Comparison of ENCODE assay signal across 10 mouse cellular contexts in the genomic region with DNA sequence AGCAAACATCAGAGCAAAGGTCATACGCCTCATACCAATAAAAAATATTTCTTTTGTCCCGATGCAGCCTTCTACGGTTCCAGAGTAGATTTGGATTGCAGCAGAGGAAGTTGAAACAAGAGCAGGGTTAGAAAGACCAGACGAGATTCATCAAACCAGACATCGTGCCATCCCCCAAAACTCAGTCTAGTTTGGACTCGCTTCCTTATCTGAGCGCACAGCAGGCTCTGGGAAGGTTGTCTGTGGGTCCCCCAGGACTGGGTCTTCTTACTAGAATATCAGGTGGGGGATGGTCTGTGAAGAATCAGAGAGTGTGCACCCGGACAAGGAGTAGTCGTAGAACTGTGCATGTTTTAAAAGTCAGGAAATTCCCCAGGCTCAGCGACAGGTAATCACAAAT.
DNase-seq lines count a peak whose midpoint lies in the region; ATAC-seq lines count a peak whose summit lies in the region.
"Had no signal": no experiment of that assay in that cellular context is flagged by ENCODE, and none has a peak within 500 bp of the region (broad histone marks: within the 10 kb centered on the region; RNA-seq: fewer than 3 reads in every experiment).

No protein-coding gene starts in this region.

- ATAC-seq in kidney, embryonic 14.5 days (ENCODE audit: low FRiP score, low TSS enrichment), result peak; percentile 82
- no peak for ATAC-seq in embryonic facial prominence, embryonic 12.5 days (ENCODE audit: insufficient number of reproducible peaks, insufficient read depth, low FRiP score, low TSS enrichment)
- ATAC-seq in intestine, embryonic 16.5 days, result no peak
- ATAC-seq in lung, embryonic 16.5 days (ENCODE audit: low read depth), result peak; percentile 47
- ATAC-seq: midbrain, embryonic 13.5 days had no signal

- H3K4me3 ChIP-seq in kidney, embryonic 14.5 days (ENCODE audit: low read length), result peak overlapping the region; percentile 18; the same call in 1 of the 2 replicates
- H3K4me3 ChIP-seq in embryonic facial prominence, embryonic 12.5 days, result no peak overlapping the region
- H3K4me3 ChIP-seq in intestine, embryonic 16.5 days (ENCODE audit: low read length), result peak overlapping the region; percentile 14
- peak overlapping the region; percentile 15; the same call in 1 of the 2 replicates for H3K4me3 ChIP-seq in lung, embryonic 16.5 days (ENCODE audit: low read length)
- H3K4me3 ChIP-seq: midbrain, embryonic 13.5 days had no signal

- H3K4me2 ChIP-seq in kidney, embryonic 14.5 days (replicated peaks; ENCODE audit: low read depth, low read length), result peak overlapping the region; percentile 39
- H3K4me2 ChIP-seq in embryonic facial prominence, embryonic 12.5 days (replicated peaks), result peak overlapping the region; percentile 43
- peak overlapping the region; percentile 39 for H3K4me2 ChIP-seq in intestine, embryonic 16.5 days (ENCODE audit: low read depth, low read length)
- peak overlapping the region; percentile 36 for H3K4me2 ChIP-seq in lung, embryonic 16.5 days (ENCODE audit: low read depth, low read length)
- H3K4me2 ChIP-seq: midbrain, embryonic 13.5 days had no signal

- peak overlapping the region; percentile 34; the same call in 1 of the 2 replicates for H3K9ac ChIP-seq in kidney, embryonic 14.5 days (ENCODE audit: low read depth, low read length)
- no peak overlapping the region for H3K9ac ChIP-seq in embryonic facial prominence, embryonic 12.5 days
- peak overlapping the region; percentile 43; the same call in 1 of the 2 replicates for H3K9ac ChIP-seq in intestine, embryonic 16.5 days (ENCODE audit: low read depth, low read length)
- H3K9ac ChIP-seq in lung, embryonic 16.5 days (ENCODE audit: low read length), result no peak overlapping the region
- H3K9ac ChIP-seq: midbrain, embryonic 13.5 days had no signal

- H3K27ac ChIP-seq in kidney, embryonic 14.5 days (ENCODE audit: low read depth, low read length), result no peak overlapping the region
- H3K27ac ChIP-seq in embryonic facial prominence, embryonic 12.5 days, result peak overlapping the region; percentile 64
- no peak overlapping the region for H3K27ac ChIP-seq in intestine, embryonic 16.5 days (ENCODE audit: low read length)
- H3K27ac ChIP-seq in lung, embryonic 16.5 days (ENCODE audit: low read length), result no peak overlapping the region
- H3K27ac ChIP-seq: midbrain, embryonic 13.5 days had no signal

- H3K9me3 ChIP-seq in kidney, embryonic 14.5 days (ENCODE audit: control insufficient read depth, low read length), result peaks cover 3% of the 10 kb centered on the region; the same call in 1 of the 2 replicates
- no peaks in the 10 kb centered on the region; the same call in 1 of the 2 replicates for H3K9me3 ChIP-seq in embryonic facial prominence, embryonic 12.5 days
- H3K9me3 ChIP-seq in intestine, embryonic 16.5 days (ENCODE audit: control insufficient read depth, low read length), result no peaks in the 10 kb centered on the region
- no peaks in the 10 kb centered on the region; the same call in 1 of the 2 replicates for H3K9me3 ChIP-seq in lung, embryonic 16.5 days (ENCODE audit: control insufficient read depth, low read length)
- H3K9me3 ChIP-seq: midbrain, embryonic 13.5 days had no signal

- WGBS in kidney, embryonic 14.5 days, result 7% methylated on average over 10 of the region's 10 CpGs
- WGBS in embryonic facial prominence, embryonic 12.5 days, result 12% methylated on average over 10 of the region's 10 CpGs
- WGBS in intestine, embryonic 16.5 days, result 34% methylated on average over 10 of the region's 10 CpGs
- 34% methylated on average over 10 of the region's 10 CpGs for WGBS in lung, embryonic 16.5 days

- no peaks in the 10 kb centered on the region for H3K36me3 ChIP-seq in kidney, embryonic 14.5 days (ENCODE audit: control insufficient read depth, insufficient read depth, low read length)
- H3K36me3 ChIP-seq in embryonic facial prominence, embryonic 12.5 days, result no peaks in the 10 kb centered on the region
- H3K36me3 ChIP-seq in intestine, embryonic 16.5 days (ENCODE audit: control insufficient read depth, insufficient read depth, low read length), result no peaks in the 10 kb centered on the region
- no peaks in the 10 kb centered on the region for H3K36me3 ChIP-seq in lung, embryonic 16.5 days (ENCODE audit: control insufficient read depth, insufficient read depth, low read length)
- H3K36me3 ChIP-seq: G1E; midbrain, embryonic 13.5 days had no signal

- no peaks in the 10 kb centered on the region for H3K27me3 ChIP-seq in kidney, embryonic 14.5 days (ENCODE audit: control insufficient read depth, insufficient read depth, low read length)
- no peaks in the 10 kb centered on the region for H3K27me3 ChIP-seq in embryonic facial prominence, embryonic 12.5 days
- no peaks in the 10 kb centered on the region for H3K27me3 ChIP-seq in intestine, embryonic 16.5 days (replicated peaks; ENCODE audit: control insufficient read depth, insufficient read depth, low read length)
- no peaks in the 10 kb centered on the region for H3K27me3 ChIP-seq in lung, embryonic 16.5 days (ENCODE audit: control insufficient read depth, insufficient read depth, low read depth, low read length)
- H3K27me3 ChIP-seq: midbrain, embryonic 13.5 days had no signal

- no peak for DNase-seq in kidney, adult 11 months
- no peak for DNase-seq in layer of hippocampus, adult 18-20 months (ENCODE audit: low spot score in 2 of 2)
- no peak for DNase-seq in gastrocnemius, adult 8-10 months (ENCODE audit: low spot score in 2 of 2)
- no peak for DNase-seq in left cerebral cortex, adult 9 months (ENCODE audit: low spot score in 2 of 2)

- peaks cover 34% of the 10 kb centered on the region for H3K4me1 ChIP-seq in kidney, embryonic 14.5 days (ENCODE audit: control insufficient read depth, insufficient read depth, low read length)
- peaks cover 42% of the 10 kb centered on the region for H3K4me1 ChIP-seq in embryonic facial prominence, embryonic 12.5 days
- peaks cover 7% of the 10 kb centered on the region for H3K4me1 ChIP-seq in intestine, embryonic 16.5 days (ENCODE audit: control insufficient read depth, insufficient read depth, low read length)
- H3K4me1 ChIP-seq in lung, embryonic 16.5 days (replicated peaks; ENCODE audit: control insufficient read depth, insufficient read depth, low read length), result peaks cover 2% of the 10 kb centered on the region; the same call in 1 of the 2 replicates

Comparison
In these comparisons a context has a peak if more than half of its experiments do, and no peak if none do; other contexts are left out.
1. ATAC-seq: peak in kidney, embryonic 14.5 days (single experiment) and lung, embryonic 16.5 days (single experiment); none in embryonic facial prominence, embryonic 12.5 days (single experiment) and intestine, embryonic 16.5 days (single experiment).
2. H3K9ac ChIP-seq: peak in kidney, embryonic 14.5 days (single experiment) and intestine, embryonic 16.5 days (single experiment); none in embryonic facial prominence, embryonic 12.5 days (single experiment) and lung, embryonic 16.5 days (single experiment).
3. Peak in every context shown above with its lines, with median percentiles within 50 percentile points of each other: H3K4me2 ChIP-seq.